Mouse (Mus musculus): Measurements from ENCODE around the gene AI837181.

The AI837181 gene

GRCm38 (mm10) chr19:5472857-5473256 lies 47.9 kb downstream of the AI837181 start:
- no peak for DNase-seq (ENCODE audit: low spot score)

GRCm38 (mm10) chr19:5473720-5474119 lies 48.8 kb downstream of the AI837181 start, which contains the start of gene Efemp2:
Efemp2 (plus strand) TSS chr19:5473954.
- DNase-seq (ENCODE audit: low spot score) = peak; percentile 25

GRCm38 (mm10) chr19:5474281-5475068 lies 49.5 kb downstream of the AI837181 start:
- no peak for DNase-seq (ENCODE audit: low spot score)

GRCm38 (mm10) chr19:5475069-5475714 lies 50.2 kb downstream of the AI837181 start:
- DNase-seq (ENCODE audit: low spot score) = no peak

Measured in T-cell, adult 2 months (primary cell).